Mouse (Mus musculus) duodenum, adult 2 months (tissue): ENCODE measurements around the gene Grhl1. TPM values are rescaled to one million over a fixed set of nuclear protein-coding genes. Genes with fewer than 3 reads are reported as not detected.

Source experiments
- polyA plus RNA-seq: library from polyadenylated mRNA; depleted of rRNA; stranded (reverse); fragments of >200 nt; gene quantifications from 2 replicates; pipeline ENCODE4 v1.2.3, GENCODE M21; 2012; ENCODE audit warnings: low replicate concordance; rRNA removed

Gene Grhl1
- polyA plus RNA-seq, result 0.05 and 0.89 TPM in 2 replicates

DNA sequence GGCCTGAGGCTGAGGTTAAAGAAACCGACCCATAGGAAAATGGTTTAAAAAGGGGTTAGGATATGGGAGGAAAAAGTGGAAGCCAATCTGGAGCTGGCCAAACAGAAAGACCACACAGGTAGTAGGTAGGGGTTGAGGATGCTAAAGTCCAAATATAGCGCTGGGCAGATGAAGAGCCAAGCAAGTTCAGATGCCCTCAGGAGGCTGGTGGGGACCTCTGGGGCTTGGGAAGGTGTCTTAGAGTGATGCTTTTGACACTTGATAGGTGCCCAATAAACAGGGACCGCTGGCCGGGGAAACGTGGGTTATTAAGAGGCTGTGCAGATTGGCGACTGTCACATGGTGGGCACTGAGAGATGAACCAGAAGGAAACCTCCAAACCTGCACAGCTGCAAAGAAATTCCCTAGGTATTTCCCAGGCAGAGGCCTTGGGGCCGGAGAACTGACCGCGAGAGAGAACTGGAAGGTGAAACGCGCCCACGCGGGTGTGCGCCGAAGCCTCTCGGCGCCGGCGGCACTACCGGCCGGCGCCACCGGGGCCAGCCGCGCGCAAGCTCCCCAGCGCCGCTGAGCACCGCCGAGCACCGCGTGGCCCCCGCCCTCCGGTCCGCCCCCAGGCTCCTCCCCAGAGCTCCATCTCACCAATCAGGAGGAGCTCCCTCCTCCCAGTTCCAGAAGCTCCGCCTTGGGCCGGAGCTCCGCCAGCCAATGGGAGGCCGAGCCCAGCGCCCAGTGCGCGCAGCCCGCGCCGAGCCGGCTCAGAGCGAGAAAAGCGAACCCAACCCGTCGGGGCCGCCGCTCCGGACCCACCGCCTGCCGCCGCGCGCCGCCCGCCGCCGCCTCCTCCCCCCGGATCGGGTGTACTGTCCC lies at the start of gene Grhl1:
Gene Grhl1, plus strand, starts transcription at position 761 of the 870 bp plus-strand sequence.

DNA sequence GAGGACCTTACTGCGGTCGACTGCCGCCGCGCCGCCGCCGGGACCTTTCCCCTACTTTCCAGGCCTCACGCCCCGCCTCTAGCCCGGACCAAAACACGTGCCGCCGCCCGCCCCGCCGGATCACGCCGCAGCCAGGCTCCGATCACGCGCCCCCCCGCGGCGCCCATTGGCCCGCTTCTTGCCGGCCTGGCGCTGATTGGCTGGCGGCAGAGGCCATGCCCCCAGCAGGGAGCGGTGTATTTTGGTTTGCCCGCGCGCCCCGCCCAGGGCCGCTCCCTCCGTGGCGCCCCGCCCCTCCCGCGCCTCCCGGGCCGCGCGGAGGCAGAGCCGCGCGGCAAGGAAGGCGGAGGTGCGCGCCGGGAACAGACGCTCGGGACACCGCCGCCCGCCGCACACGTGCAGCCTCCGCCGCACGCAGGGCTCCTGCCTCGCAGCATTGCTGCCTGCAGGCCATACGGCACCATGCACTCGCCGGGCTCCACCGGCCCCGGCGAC lies 79.0 kb downstream of the Grhl1 start, which contains the start of gene Klf11:
Gene Klf11, plus strand, starts transcription at position 212 of the 495 bp plus-strand sequence.

Other genes starting within 250 kb of the Grhl1 start
- gene Taf1b, start 73.9 kb upstream of the Grhl1 start, polyA plus RNA-seq, result 0.26 and 1.4 TPM in 2 replicates
- gene Klf11, start 79.0 kb downstream of the Grhl1 start, polyA plus RNA-seq, result 2.6 and 7.6 TPM in 2 replicates
- gene Cys1, start 109.5 kb downstream of the Grhl1 start, polyA plus RNA-seq, result 3.2 and 4.3 TPM in 2 replicates
- 5.8 and 9.0 TPM in 2 replicates for gene Rrm2, start 136.0 kb downstream of the Grhl1 start, polyA plus RNA-seq